Mouse (Mus musculus): ENCODE results near the gene Cdc45. TPM values are rescaled to one million over a fixed set of nuclear protein-coding genes. Genes with fewer than 3 reads are reported as not detected.
A peak's percentile ranks its signal among the peaks of the same experiment; 100 is the strongest.

Cdc45 gene
- total RNA-seq, 2 experiments from 2014 or later: 1.8 to 3.4 TPM

DNA sequence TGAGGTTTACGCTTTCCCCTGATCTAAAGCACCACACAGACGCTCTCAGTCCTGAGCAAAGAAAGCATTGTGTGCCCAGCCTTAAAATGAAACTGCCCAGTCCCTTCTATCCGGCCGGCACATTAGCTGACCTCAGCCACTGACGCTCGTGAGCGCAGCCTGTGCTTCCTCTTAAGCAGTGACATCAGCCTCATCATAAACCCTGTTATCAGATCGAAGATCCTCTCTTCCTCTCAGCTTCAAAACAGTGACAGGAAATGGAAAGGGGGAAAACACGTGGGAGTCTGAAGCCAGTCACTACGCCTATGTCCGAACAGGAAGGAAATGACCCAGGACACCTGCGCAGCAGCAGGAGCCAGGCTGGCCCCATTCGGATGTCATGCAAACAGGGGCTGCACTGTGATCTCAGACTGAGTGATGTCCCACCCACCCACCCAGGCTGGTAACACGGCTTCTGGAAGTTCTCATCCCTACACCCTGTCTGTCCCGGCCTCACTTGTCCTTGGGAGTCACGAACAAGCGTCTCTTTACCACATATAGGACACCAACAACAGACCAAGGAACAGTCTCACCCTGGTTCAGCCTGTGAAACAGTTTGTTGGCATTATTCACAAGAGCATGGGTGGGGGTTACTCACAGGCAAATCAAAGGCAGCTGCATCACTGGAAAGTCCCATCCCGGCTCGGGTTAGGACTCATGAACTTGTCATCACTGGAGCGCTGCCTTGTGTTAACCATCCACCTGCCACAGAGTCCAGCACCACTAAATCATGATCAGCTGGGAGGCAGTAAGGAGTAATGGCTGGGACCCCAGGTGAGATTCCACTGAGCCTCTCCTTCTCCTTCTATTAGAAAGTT is 78.5 kb downstream of the Cdc45 start:
- peak; percentile 21 for DNase-seq (ENCODE audit: low spot score)

- DNase-seq (ENCODE audit: low spot score): no peak
Observed at GRCm38 (mm10) chr16:18730640-18731039, 81.1 kb downstream of the Cdc45 start.

Other genes starting within 250 kb of the Cdc45 start
- 10 to 100 TPM in 1 of 2 experiments, 1 to 10 TPM in 1; 9.3 to 20.9 TPM for gene Tbx1, start 221.3 kb downstream of the Cdc45 start, total RNA-seq (2021)
- gene Gp1bb, start 189.6 kb downstream of the Cdc45 start, total RNA-seq (2021): not detected
- gene Gm49601, start 185.6 kb downstream of the Cdc45 start, total RNA-seq (2021): under 1 TPM in 1 of 2 experiments, not detected in 1; 0.47 TPM
- 1 to 10 TPM; 2.4 to 4.4 TPM for gene Sept5, start 182.0 kb downstream of the Cdc45 start, total RNA-seq (2021)
- 1 to 10 TPM; 3.3 to 9.9 TPM for gene Cldn5, start 35.1 kb downstream of the Cdc45 start, total RNA-seq (2021)
- gene Ufd1, start 208 bp downstream of the Cdc45 start, total RNA-seq (2021): 10 to 100 TPM; 37.7 to 46.0 TPM
- gene 2510002D24Rik, start 24.6 kb upstream of the Cdc45 start, total RNA-seq (2021): 10 to 100 TPM; 20.1 to 21.4 TPM
- gene Gm28539, start 24.6 kb upstream of the Cdc45 start, total RNA-seq (2021): 1 to 10 TPM in 1 of 2 experiments, under 1 TPM in 1; 0.38 to 1.7 TPM
- gene Mrpl40, start 64.9 kb upstream of the Cdc45 start, total RNA-seq (2021): 10 to 100 TPM; 42.6 to 46.6 TPM
- 10 to 100 TPM; 19.2 to 28.5 TPM for gene Hira, start 65.0 kb upstream of the Cdc45 start, total RNA-seq (2021)

Measured in gastrocnemius, adult 18-20 months (tissue).